Mouse (Mus musculus) kidney, postnatal 10 days (tissue): ENCODE results near the gene Tuba8.

Experiments used
- DNase-seq: peaks from one replicate; pipeline ENCODE4 v3.0.0; 2021; ENCODE audit warnings: mixed read lengths

Gene Tuba8

DNA sequence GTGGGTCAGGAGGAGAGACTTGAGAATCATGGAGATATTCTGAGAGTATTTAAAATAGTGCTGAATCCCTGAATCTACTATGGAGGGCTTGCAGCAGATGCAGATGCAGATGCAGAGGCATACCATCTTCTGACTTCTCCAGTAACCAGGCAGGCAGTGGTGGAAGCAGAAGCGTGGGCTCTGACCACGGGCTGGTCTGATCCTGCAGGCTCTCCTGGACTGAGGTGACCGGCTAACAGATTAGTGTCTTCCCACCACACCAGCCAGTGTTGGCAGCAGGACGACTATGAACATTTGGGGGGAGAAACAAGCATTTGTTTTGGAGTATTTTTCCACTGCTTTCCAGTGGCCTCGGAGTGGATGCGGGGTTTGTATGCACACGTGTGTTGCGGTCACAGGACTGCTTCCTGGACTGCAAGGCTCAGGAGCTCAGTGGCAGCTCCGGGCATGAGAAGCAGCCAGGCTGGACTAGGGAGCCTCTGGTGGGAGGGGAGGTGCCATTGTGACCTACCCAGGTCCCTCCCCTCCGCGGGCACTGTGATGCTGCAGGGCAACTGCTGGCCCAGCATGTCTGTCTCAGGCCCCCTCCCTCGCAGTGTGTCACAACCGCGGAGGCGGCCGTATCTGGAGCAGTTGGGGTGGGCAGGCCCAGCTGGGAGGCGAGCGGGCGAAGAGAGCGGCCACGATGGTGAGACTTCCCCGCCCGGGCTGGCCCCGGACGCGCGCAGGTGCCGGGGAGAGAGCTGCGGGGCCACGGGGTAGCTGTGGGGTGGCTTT is at the start of gene Tuba8:
TSS of gene Tuba8 (plus strand) at position 548 of the 777 bp plus-strand sequence.
- DNase-seq, result peak; percentile 52

DNA sequence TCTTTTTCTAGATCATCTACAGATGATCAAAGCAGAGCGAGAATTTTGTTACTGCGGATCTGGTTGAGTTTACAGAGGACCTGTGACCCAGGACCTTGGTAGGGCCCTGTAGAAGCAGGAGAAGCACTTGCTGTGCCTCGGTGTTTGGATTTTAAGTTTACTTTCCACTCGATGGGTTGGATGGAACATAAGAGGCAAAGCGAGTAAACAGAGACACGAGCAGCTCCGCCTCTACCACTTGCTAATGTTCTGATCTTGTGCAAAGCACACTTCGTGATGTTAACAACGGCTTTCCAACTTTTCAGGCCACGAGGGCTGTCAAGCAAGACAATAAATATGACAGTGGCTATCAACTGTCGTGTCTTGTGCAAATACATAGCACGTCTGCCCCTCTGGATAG is 47.9 kb upstream of the Tuba8 start:
- no peak for DNase-seq

DNA sequence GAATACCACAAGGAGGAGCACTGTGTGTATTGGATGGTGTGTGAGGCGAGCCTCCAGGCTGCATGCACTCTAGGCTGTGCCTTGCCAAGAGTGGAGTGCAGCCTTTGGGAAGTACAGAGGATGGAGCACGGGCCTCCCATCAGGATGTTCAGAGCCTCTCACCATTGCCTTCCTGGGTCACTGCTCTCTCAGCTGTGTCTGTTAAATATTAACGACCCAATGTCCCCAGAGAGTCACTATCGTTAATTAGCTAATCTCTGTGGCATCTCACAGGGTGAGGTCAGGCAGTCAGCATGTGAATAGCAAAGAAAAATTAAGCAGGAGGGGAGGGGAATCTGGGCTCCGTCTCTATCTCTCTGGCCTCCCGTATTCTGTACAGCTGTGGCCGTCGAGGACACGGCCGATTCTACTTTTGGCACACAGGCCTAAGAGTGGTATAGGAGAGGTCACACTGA is 44.4 kb upstream of the Tuba8 start:
- peak; percentile 58 for DNase-seq

DNA sequence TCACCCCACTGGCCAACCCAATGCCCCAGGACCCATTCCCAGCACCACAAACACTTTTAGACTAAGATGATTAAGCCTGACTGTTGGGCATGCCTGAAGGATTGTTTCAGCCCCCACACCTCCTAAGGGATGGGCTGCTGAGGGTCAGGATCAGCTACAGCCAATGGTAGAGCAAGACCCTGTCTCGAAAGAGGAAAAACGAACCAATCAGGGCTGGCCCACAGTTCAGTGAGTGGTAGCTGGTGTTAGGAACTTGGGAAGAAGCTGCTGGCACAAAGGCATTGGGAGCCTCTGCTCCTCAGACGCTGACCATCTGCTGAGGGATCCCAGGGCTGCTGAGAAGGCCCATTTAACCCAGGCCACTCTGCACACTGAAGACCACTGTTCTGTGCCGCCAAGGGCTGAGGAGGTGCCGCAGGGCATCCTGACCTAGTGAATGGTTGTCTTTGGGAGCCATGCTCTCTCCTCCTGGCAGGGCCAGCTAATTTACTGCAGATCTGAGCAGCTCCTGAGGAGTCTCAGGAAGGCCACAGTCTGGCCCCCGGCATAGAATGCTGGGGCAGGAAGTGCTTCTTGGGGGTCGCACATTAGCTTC is 43.0 kb upstream of the Tuba8 start:
- DNase-seq, result no peak

DNA sequence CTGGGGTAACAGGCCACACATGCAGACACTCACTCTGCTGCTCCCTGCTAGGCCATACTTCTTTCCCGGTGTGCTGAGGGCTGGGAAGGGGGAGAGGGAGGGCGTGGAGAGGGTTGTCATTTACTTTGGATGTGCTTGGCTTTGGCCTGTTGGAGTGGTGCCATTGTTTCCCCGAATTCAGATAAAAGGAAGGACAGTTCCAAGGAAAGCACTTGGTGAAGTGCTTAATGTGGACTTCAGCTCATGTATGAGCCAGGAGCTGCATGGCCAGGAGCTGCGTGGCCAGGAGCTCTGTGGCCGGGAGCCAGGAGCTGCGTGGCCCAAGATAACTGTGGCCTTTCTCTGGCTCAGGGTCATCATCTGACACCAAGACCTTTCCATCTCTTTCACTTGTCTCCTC is 39.4 kb upstream of the Tuba8 start:
- DNase-seq, result no peak

DNA sequence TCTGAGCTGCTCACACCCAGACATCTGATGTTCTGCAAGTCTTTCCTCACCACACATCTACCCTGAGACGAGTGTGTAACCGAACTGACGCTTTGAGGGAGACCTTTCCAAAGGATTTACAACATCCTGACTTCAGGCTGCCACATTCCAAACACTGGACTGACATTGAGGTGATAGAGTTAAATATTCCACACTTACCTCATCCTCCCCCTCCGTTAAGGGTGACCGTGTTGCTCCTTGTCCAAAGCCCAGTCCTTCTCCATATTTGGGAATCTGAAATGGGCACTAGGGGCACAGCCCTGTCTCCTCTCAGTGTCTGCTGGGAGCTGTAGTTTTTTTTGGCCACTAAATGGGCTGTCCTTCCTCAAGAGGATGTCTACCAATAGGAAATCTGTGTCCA is 37.0 kb upstream of the Tuba8 start:
- DNase-seq, result no peak

DNA sequence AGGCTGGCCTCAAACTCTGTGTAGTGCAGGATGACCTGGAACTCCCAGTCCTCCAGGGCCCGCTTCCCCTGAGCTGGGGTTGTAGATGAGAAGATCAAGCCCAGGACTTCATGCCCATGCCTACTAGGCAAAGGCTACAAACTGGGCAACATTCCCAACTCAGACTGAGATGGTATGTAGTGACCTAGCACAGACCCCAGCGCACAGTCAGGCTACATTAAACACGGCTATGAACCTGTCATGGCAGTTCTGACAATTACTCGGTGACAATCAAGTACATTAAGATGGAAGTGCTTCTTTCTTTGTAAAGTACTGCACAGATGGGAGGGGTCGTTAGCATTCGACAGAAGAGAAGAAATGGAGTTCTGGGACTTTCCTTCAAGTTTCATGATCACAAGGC is 35.7 kb upstream of the Tuba8 start:
- no peak for DNase-seq

DNA sequence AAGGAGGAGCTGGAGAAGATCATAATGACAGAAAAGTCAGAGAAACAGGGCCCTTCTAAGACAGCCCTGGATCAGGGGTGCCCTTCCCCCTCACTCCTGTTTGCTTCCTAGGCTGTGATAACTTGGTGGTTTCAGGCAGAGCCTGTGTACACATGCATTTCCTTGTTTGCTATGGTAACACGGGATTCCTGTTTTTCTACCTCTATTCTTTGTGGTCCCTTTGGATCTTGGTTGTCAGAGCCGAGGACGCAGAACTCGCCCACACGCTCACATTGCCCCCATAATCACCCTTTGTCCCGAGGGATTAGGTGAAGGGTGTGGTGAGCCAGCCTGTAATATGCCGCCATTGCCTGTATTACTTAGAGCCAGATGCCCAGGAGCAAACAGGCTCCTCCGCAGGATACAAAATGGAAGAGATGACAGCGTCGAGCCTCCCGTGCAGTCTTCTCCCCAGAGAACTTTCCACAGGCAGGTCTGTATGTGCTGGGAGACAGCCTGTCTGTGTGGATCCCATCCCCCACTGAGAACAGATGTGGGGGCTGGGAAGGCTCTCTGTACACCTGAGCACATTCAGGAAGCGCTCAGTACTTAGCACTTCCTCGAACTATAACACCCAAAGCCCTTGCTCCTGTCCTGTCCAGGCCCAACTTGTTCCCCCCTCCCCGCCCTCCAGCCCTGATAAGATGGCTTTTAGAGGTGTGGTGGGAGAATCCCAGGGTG is 34.3 kb upstream of the Tuba8 start:
- no peak for DNase-seq

DNA sequence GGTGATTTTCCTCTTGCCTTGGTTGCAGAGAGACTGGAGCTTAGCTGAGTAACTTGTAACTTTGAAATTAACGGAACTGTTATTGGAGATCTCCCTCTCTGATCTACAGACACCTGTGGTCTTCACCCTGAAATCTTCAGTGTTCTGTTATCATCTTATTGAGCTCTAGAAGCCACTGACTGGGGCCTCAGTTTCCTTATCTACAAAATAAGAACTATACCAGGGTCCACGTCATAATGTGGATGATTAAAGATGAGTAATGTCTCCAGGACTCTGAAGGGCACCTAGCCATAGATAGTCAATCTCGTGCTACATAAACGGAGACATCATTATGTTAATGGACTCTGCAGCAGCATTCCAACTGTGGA is 33.8 kb upstream of the Tuba8 start:
- no peak for DNase-seq

DNA sequence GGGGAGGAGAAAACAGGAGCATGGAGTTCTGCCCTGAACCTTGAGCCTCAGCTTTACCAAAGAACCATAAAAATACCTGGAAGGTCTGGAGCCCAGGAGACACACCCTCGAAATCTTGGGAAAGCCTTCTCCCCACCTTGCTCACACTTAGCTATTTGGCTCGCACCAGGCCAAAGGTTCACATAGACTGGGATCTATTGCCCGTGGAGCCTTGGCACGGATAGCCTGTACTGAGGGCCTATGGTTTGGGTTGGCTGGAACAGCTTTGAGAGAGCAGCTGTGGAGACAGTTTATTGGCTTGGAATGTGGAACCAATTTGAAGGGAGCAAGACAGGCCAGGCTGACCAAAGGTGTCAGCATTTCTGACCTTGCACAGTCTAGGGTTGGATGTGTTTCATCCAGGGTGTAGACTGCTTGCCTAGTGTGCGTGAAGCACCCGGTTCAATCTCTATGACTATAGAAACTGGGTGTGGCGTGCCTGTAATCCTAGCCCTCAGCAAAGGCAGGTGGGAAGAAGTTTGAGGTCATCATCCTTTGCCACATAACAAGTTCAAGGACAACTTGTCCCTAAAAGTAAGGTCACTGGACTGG is 33.3 kb upstream of the Tuba8 start:
- DNase-seq, result no peak

DNA sequence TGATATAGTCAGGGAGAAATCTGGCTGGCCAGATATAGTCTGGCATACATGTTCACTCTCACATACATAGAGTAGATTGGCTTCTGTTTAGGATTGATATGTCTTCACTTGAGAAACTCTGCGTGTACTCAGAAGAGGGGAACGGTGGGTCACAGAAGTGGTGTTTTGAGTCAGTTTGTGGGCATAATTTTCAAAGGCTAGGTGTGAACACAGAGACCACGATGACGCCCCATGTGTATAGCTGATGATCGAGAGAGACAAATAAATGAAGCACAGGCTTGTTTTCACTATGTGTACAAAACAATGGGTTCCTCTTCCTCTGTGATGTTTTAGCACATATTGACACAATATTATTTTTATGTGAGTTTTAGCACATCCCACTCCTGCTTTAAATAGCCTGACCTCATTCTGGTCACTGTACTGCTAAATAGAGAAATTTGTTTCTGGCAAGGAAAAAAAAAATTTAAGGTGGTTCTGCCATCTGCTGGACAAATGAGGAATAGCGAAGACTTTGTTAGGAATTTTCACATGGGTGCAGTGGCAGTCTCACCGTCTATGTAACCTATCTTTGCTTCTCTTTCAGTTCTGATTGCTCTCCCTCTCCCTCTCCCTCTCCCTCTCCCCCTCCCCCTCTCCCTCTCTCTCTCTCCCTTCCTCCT is 31.7 kb upstream of the Tuba8 start:
- peak; percentile 67 for DNase-seq

DNA sequence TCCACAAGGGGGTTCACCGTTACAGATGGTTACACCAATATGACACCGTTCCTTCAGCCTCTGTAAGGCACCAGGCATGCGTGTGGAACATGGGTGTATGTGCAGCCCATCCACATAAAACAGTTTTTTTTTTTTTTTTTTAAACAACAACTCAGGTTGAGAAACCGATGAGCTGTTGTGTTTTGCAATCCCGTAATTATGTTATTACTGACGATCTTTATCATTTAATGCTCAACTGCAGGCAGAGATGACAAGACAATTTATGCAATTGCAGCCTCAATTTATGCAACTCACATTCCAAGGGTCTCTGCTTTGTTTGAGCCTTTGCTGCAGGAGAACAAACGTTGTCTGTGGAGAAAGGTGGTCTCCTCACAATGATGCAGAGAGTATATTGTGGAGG is 30.6 kb upstream of the Tuba8 start:
- no peak for DNase-seq

DNA sequence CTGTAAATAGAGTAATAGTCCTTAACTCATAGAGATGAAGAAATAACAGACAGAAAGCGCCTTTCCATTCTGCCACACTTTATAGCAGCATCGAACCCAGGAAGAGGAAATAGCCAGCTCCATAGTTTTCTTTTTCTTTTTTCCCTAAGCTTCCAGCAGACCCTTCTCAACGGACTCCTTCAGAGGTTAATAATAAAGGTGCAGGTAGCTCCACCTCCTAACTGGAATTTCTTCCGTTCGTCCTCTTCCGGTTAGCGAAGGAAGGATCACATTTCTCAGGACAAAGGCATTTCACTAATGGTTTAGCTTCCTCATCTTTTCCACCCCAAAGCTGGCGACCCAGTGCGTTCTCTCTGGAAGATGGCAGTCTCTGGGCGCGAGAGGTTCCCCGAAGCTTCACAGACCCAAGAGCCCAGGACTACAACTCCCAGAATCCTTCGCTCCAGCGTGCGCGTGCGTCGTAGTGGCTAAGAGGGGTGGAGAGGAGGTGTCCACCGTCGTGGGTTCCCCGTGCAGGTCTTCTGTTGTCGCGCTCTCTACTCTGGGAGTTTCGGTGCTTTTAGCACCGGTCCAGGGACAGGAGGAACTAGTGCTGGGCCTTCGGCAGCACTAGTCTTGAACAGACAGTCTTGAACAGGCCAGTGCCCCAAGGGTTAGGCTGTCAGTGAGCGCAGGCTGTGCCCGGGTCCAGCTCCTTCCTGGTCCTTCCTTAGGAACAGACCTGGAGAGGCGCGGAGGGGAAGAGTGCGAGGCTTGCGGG is 26.9 kb upstream of the Tuba8 start, which contains the start of gene Pex26:
TSS of gene Pex26 (plus strand) at position 254 of the 760 bp plus-strand sequence.
- DNase-seq, result peak; percentile 92

DNA sequence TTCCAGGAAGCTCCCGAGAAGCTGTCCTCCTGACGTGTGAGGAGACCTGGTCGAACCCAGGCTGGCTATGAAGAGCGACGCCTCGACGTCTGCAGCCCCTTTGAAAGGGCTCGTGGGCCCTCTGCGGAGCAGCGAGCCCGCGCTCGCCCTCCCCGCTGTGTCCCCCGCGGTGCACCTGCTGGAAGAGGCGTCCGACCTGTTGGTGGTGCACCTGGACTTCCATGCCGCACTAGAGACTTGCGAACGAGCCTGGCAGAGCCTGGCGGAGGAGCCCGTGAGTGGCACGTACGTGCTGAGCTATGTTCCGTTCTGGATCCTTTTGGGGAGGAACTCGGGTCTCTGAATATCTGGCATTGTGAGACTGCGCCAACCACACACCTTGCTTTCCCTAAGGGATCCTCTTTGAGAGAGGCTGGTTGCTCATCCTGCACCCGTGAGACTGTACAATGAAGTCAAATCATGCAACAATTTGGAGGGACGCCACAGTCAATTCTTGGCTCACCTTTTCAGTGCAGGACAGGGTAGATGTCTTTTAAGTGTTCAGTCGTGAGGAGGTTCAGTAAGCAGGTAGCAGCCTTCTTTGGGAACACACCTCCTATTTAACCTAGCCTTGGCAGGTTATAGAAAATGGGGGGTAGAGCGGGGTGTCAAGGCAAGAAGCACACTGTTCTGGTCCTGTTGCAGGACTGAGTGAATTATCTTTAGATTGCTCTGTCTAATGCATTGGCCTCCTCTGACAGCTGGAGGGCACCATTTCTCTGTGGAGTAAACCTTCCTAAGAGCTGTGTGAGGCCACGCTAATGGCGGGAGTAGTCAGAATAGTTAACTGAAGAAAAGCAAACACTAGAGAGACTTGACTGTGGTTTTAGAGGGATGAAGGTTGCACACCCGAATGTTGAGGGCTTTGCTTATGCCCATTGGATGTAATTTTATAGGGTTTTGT is 26.0 kb upstream of the Tuba8 start:
- DNase-seq, result peak; percentile 71

DNA sequence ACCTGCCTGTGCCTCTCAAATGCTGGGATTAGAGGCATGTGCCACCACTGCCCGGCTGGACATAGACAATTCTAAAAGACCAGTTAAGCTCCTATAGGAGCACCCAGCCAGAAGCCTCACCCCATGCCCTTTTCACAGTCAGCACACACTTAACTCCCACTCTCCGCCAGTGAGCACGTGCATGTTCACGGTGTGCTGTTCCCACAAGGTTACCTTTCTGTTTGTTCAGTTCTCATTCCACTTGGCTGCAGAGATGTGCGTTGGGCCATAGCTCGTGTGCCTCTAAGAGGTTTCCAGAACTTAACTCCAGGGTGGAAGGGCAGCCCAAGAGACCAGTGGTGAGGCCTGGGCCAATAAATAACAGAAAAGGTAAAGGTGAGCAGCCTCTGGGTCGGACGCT is 25.3 kb upstream of the Tuba8 start:
- DNase-seq, result no peak

DNA sequence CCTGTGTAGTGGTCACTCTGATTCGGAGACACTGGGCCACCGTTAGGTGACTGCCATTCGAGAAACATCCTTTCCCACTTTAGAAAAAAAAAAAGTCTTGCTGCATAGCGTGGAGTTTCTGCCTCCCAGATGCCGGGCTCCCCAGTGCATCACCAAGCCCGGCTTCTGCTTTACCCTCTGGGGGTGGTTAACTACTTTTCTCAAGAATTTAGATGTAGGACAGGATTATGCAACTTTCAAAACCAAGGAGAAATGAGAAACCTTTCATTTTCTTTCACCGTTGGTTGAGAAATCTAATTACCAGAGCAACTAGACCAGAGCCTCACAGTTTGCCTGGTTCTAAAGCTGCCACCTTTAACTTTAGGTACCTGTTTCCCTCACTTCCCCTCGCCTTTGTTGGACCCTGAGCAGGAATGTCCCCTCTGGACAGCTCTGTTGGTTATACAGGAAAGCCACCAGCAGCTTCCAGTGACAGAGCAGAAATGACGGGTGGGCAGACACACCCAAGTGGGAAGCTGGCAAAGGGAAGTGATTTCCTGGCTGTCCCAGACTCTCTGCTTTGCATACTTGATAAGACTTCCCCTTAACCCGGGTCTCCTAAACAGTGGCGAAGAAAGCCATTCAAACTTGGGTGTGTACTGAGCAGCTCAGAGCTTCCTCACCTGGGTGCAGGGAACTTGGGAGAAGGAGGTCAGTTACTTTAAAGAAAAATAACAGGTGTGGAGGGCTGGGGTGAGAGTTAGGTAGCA is 19.1 kb upstream of the Tuba8 start:
- no peak for DNase-seq

DNA sequence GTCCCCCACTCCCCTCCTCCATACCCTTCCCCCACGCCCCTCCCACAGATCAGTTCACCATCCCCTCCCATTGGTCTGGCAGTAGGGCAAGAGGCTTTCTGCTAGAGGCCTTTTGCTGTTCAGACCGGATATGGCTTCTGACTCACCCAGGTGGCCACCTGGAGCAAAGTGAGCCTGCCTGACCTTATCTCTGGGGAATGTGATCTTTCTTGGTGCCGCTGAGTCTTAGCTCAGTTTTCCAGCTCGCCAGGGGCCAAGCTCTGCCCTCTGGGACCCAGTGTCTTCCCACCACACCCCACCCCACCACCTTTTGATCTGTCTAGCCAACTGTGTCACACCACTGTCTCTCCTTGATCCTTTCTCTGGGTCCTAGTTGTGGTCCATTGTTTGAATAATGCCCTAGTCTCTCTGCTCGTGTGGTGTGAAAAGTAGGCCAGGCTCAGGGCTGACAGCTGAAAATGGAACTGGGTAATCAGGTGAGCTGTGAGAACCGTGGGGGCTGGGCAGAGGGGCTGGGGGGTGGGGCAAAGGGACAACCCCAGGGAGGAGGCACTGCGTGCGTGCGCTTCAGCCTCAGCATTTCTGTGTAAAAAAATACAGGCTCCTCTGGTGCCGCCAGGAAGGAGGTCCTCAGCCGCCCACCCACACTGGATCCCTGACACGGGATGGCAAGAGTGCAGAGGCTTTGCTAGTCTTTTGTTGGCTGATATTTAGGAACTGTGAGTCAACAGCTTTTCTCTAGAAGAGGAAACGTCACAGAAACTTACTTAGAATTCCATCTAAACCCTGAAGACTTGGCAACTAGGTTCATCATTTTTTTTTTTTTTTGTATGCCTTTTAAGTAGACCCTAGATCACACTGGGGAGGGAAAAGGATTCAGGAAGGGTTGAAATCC is 16.2 kb upstream of the Tuba8 start:
- no peak for DNase-seq

DNA sequence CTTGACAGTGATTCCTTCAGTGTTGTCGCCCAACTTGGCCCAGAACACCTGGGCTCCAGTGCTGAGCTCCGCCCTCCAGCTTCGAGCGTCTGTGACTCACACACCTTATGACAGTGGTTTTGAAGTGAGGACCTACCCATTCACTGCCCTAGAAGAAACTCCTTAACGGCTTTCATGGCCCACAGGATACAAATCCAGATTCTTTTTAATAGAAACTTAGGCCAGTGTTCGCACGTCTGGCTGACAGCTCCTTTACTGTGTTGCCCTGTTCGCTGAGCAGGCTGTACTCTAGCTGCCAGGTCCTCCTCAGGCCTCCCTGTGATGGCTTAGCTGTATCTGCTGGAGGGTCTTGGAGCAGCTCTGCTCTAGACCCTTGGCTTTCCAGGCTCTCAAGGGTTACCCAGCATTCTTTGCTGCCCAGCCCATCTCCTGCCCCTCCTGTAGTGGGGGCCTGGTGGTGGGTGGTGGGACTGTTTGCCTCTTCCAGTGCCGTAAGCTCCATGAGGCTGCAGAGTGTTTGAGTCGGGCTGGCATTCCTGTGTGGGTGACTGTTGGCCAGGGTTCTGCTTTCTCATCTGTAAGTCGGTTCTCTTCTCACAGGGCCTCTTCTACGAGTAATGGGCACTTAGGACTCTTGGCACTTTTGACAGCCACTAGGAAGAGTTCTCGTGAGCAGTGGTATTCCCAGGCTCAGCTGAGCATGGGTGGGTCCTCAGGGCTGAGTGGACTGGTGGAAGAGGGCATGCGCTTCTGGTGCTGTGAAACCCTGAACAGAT is 15.4 kb upstream of the Tuba8 start:
- DNase-seq, result no peak
